Mouse (Mus musculus) subcutaneous adipose tissue, adult 2 months (tissue): ENCODE measurements around the gene Rrp7a. TPM values are rescaled to one million over a fixed set of nuclear protein-coding genes. Genes with fewer than 3 reads are reported as not detected.

Source experiments
- polyA plus RNA-seq: library from polyadenylated mRNA; depleted of rRNA; stranded (reverse); fragments of >200 nt; gene quantifications from 2 replicates; pipeline ENCODE4 v1.2.3, GENCODE M21; 2012; ENCODE audit warnings: low replicate concordance; rRNA removed

Gene Rrp7a
- 86.9 and 155 TPM in 2 replicates for polyA plus RNA-seq

GRCm38 (mm10) chr15:83122566-83123145 is at the start of gene Rrp7a:
Rrp7a (minus strand) TSS chr15:83122801.

GRCm38 (mm10) chr15:83149196-83150072 is 26.8 kb upstream of the Rrp7a start, which contains the start of gene Poldip3:
Poldip3 (minus strand) TSS chr15:83149384.

DNA sequence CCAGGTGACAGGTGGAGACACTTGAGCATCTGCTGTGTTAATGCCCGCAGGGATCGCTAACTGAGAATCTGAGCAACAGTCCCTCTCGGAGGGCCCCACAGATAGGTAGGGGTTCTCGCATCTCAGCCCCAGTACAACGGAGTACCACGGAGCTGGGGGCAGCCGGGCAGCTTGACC is 33.3 kb downstream of the Rrp7a start, which contains the start of gene Serhl:
Gene Serhl, plus strand, starts transcription at position 78 of the 177 bp plus-strand sequence.

Other genes with a start within 250 kb of the Rrp7a start
- gene Tcf20, start 134.9 kb downstream of the Rrp7a start, polyA plus RNA-seq, result 17.1 and 20.2 TPM in 2 replicates
- gene Nfam1, start 89.5 kb downstream of the Rrp7a start, polyA plus RNA-seq, result 10.2 and 14.0 TPM in 2 replicates
- 79.8 and 124 TPM in 2 replicates for gene Serhl, start 33.3 kb downstream of the Rrp7a start, polyA plus RNA-seq
- gene Poldip3, start 26.6 kb upstream of the Rrp7a start, polyA plus RNA-seq, result 54.5 and 96.4 TPM in 2 replicates
- 299 and 374 TPM in 2 replicates for gene Cyb5r3, start 49.8 kb upstream of the Rrp7a start, polyA plus RNA-seq
- 33.5 and 133 TPM in 2 replicates for gene A4galt, start 129.0 kb upstream of the Rrp7a start, polyA plus RNA-seq
- gene Arfgap3, start 227.4 kb upstream of the Rrp7a start, polyA plus RNA-seq, result 48.1 and 56.8 TPM in 2 replicates